Mouse (Mus musculus) limb, embryonic 14.5 days (tissue): Measurements from ENCODE around the gene Camk2d. TPM values are rescaled to one million over a fixed set of nuclear protein-coding genes. Genes with fewer than 3 reads are reported as not detected.

Source experiments
- ATAC-seq: fragments of 200-750 bp; cut with Nextera tagmentation; 2 replicates; pipeline ENCODE4 v1.8.0; 2017; ENCODE audit warnings: low read depth, moderate number of reproducible peaks, moderate TSS enrichment; ENCODE audit not compliant: low FRiP score
- DNase-seq: peaks from one replicate; pipeline ENCODE4 v3.0.0-alpha.2; 2015; ENCODE audit warnings: low spot score
- H3K27ac ChIP-seq: fragments of 300-500 bp; sonication (generic); replicated peaks from 2 replicates; pipeline ENCODE4 v1.5.1; 2014; ENCODE audit warnings: low read depth, mild to moderate bottlenecking, low read length, moderate library complexity, mixed read lengths
- H3K27me3 ChIP-seq: fragments of 300-500 bp; sonication (generic); 2 replicates; pipeline ENCODE4 v1.6.1; 2014; ENCODE audit warnings: low read length, mixed read lengths; ENCODE audit not compliant: control insufficient read depth, insufficient read depth
- H3K36me3 ChIP-seq: fragments of 300-500 bp; sonication (generic); 2 replicates; pipeline ENCODE4 v1.6.1; 2014; ENCODE audit warnings: mild to moderate bottlenecking, low read length, moderate library complexity, mixed read lengths; ENCODE audit not compliant: control insufficient read depth, insufficient read depth
- H3K4me1 ChIP-seq: fragments of 300-500 bp; sonication (generic); 2 replicates; pipeline ENCODE4 v1.6.1; 2014; ENCODE audit warnings: antibody characterized with exemption, low read length, mixed read lengths; ENCODE audit not compliant: control insufficient read depth, insufficient read depth
- H3K4me2 ChIP-seq: fragments of 300-500 bp; sonication (generic); replicated peaks from 2 replicates; pipeline ENCODE4 v1.6.1; 2014; ENCODE audit warnings: low read depth, mild to moderate bottlenecking, low read length, moderate library complexity; ENCODE audit not compliant: severe bottlenecking
- H3K4me3 ChIP-seq: fragments of 300-500 bp; sonication (generic); replicated peaks from 2 replicates; pipeline ENCODE4 v1.5.1; 2014; ENCODE audit warnings: low read length
- H3K9ac ChIP-seq: fragments of 300-500 bp; sonication (generic); 2 replicates; pipeline ENCODE4 v1.6.1; 2014; ENCODE audit warnings: mild to moderate bottlenecking, low read depth, low read length, moderate library complexity; ENCODE audit not compliant: severe bottlenecking
- H3K9me3 ChIP-seq: fragments of 300-500 bp; sonication (generic); 2 replicates; pipeline ENCODE4 v1.6.1; 2016; ENCODE audit warnings: low read length; ENCODE audit not compliant: control insufficient read depth
- POLR2A ChIP-seq: fragments of 200-500 bp; IDR thresholded peaks from 2 replicates; pipeline ENCODE4 v1.8.0; 2012; ENCODE audit warnings: inconsistent platforms, mild to moderate bottlenecking, moderate library complexity, borderline replicate concordance; ENCODE audit not compliant: insufficient read depth, insufficient read length; ENCODE audit errors: extremely low read depth
- WGBS: fragments of 180-500 bp; shearing (Covaris S2); extraction: QIAGEN DNeasy Blood & Tissue Kit; methylation state at CpG from one replicate; pipeline ENCODE4 v1.1.7; 2014; 5-methylcytosine and 5-hydroxymethylcytosine counted together
- polyA plus RNA-seq, 2 experiments: library from polyadenylated mRNA; depleted of rRNA in 1 of 2; stranded (reverse) in 1 of 2; unstranded in 1 of 2; fragments of >200 nt; fragmentation: Nextera tagmentation in 1 of 2; extraction: Ambion mirVana in 1 of 2; gene quantifications; 2 replicates each; pipeline versions ENCODE4 v1.2.1 to v1.2.3; 2012 to 2014

Camk2d gene
- polyA plus RNA-seq, 2 experiments: 37.4 to 40.0 TPM

DNA sequence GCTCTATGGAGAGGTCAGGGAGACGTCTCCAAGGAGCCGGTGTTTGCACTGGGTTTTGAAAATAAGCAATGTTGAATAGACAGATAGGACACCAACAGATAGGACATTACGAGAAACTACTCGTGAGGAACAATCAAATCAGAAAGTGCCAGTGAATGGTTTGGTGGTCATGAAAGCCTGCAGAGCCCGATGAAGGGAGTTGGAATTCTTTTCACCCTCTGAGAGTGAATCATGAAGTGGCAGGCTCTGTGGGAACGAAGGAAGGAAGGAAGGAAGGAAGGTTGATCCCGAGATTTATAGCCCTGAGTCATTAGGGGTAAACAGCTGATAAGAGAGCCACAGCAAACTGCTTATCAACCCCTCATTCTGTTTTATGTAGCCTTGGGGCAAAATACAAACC lies 15.5 kb downstream of the Camk2d start:
- no peak for ATAC-seq
- Histone ChIP-seq H3K27me3 (no peaks in the 10 kb centered on the region), H3K9ac (no peak overlapping the region), H3K9me3 (no peaks in the 10 kb centered on the region), H3K36me3 (no peaks in the 10 kb centered on the region), H3K4me2 (no peak overlapping the region), H3K4me1 (peaks cover 5% of the 10 kb centered on the region; the same call in 1 of the 2 replicates), H3K4me3 (no peak overlapping the region), H3K27ac (no peak overlapping the region)
- no peak for DNase-seq
- TF ChIP-seq POLR2A: no peak
- WGBS: 22% methylated on average over 7 of the region's 7 CpGs

DNA sequence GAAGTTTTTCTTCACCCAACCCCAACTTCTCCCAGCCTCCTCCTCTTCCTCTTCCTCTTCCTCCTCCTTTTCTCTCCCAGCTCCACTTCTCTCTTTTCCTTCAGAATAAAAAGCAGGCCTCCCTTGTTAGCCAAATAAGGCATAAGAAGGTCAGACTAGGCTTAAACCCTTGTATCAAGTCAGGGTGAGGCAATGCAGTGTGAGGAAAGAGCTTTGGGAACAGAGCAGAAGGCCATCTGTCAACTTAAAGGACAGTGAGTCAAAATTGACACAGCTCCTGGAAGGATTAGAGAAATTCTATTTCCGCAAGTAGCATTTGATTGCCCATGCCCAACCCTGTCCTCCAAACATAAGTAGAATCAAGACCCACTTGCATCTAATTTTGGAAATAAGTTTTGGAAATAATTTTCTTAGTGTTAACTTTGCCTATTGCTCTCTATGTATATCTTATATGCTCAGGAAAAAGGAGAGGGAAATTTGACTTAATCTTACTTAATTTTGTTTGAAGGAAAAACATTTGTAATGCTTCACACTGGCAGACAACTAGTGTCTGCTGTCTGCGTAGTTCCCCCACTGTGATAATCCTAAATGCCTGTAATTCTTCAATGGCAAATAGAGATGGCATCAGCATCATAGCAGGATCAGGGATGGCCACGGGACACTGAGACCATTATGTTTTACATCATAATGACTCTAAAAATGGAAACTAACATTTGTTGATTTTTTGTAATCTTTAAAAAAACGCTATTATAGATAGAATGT lies 16.8 kb downstream of the Camk2d start:
- peaks cover 5% of the 10 kb centered on the region; the same call in 1 of the 2 replicates for H3K4me1 ChIP-seq
- no peaks in the 10 kb centered on the region for H3K9me3 ChIP-seq
- H3K27ac ChIP-seq: no peak overlapping the region
- TF ChIP-seq POLR2A: no peak
- WGBS: 70% methylated on average over 4 of the region's 4 CpGs
- H3K9ac ChIP-seq: no peak overlapping the region
- no peak overlapping the region for H3K4me2 ChIP-seq
- no peaks in the 10 kb centered on the region for H3K27me3 ChIP-seq
- no peaks in the 10 kb centered on the region for H3K36me3 ChIP-seq
- ATAC-seq: no peak
- DNase-seq: no peak
- H3K4me3 ChIP-seq: no peak overlapping the region

DNA sequence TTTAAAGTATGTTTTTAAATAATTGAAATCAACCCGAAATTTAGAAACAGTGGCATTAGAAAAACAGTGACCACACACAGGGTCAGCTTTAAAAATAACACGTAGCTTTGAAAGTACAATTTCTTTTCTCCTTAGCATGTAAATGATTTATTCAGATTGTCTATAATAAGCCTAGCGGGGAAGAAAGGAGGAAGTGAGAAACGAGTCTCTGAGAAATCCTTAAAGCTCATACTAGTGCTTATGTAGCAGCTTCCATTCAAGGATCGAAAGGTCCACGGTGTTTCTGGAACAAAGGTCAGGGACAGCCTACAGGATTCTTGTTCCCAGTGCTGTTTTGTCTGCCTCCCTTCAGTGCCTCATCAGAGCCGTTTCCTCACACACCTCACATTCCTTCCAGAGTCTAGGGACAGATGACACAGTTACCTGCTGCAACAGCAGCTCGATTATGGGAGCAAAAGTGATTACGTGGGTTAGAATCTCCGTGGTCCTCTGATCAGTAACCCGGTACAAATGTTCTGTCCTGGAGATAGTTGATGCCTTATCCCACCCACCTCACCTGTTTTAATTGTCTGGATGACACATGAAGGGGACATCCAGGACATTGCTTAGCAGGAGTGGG lies 17.5 kb downstream of the Camk2d start:
- no peak overlapping the region for H3K27ac ChIP-seq
- no peak overlapping the region for H3K4me3 ChIP-seq
- no peak overlapping the region for H3K9ac ChIP-seq
- peaks cover 5% of the 10 kb centered on the region; the same call in 1 of the 2 replicates for H3K4me1 ChIP-seq
- no peak for TF ChIP-seq POLR2A
- no peaks in the 10 kb centered on the region for H3K9me3 ChIP-seq
- 68% methylated on average over 11 of the region's 11 CpGs for WGBS
- DNase-seq (no peak), ATAC-seq (no peak)
- no peak overlapping the region for H3K4me2 ChIP-seq
- H3K36me3 ChIP-seq: no peaks in the 10 kb centered on the region
- no peaks in the 10 kb centered on the region for H3K27me3 ChIP-seq

DNA sequence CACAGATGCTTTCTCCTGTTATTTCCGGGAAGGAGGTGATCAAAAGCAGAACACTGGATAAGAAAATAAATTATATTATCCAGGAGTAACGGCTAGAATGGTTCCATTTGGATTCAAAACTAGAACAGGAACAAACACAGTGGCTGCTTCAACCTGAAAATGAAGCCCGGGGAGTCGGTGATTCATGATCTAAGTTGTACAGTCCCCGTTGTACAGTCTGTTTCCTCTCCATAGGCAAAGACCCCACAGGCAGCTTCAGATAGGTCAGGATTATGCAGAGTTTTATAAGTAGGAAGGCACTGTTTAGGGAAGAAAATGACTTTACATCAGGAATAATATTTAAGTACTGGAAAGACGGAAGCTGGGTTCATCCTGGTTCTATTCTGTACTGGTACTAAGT lies 19.2 kb downstream of the Camk2d start:
- Histone ChIP-seq H3K36me3 (no peaks in the 10 kb centered on the region), H3K27me3 (no peaks in the 10 kb centered on the region), H3K9ac (no peak overlapping the region), H3K4me2 (no peak overlapping the region), H3K4me1 (0 out of 2 replicates have a peak, but pooled peaks cover 2% of the 10 kb centered on the region), H3K27ac (no peak overlapping the region), H3K4me3 (no peak overlapping the region), H3K9me3 (no peaks in the 10 kb centered on the region)
- ATAC-seq: no peak
- DNase-seq: no peak
- no peak for TF ChIP-seq POLR2A
- WGBS: 48% methylated on average over 6 of the region's 6 CpGs

DNA sequence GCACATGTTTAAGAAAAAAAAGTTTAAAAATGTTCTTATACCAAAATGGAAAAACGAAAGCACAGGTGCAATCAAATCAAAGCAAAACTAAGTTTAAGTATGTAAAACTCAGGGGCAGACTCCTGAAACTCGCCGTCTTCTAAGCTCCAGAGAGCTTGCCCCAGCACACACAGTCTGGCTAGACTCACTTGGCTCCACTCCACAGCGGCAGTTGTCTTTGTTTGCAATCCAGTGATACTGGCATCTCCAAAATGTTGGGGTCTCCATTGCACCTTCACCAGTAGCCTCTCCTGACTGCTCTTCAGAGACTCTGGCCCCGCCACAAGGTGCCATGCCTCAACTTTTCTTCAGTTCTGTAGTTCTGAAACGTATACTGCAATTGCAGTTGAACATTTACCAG lies 24.1 kb downstream of the Camk2d start:
- 85% methylated on average over 6 of the region's 6 CpGs for WGBS
- Histone ChIP-seq H3K9ac (no peak overlapping the region), H3K4me3 (no peak overlapping the region), H3K9me3 (no peaks in the 10 kb centered on the region), H3K27me3 (no peaks in the 10 kb centered on the region), H3K27ac (no peak overlapping the region), H3K4me1 (no peaks in the 10 kb centered on the region), H3K36me3 (no peaks in the 10 kb centered on the region), H3K4me2 (no peak overlapping the region)
- no peak for ATAC-seq
- no peak for TF ChIP-seq POLR2A
- DNase-seq: no peak
